Mouse (Mus musculus) monocyte, adult 59 days (primary cell): ENCODE measurements around the gene Ablim1. TPM values are rescaled to one million over a fixed set of nuclear protein-coding genes. Genes with fewer than 3 reads are reported as not detected.

ENCODE experiments used
- total RNA-seq, 2 experiments: library from RNA; stranded (reverse); gene quantifications; one replicate each; pipeline ENCODE4 v1.2.4; 2023

Ablim1 gene
- total RNA-seq = 1 to 10 TPM; 1.7 to 5.9 TPM

DNA sequence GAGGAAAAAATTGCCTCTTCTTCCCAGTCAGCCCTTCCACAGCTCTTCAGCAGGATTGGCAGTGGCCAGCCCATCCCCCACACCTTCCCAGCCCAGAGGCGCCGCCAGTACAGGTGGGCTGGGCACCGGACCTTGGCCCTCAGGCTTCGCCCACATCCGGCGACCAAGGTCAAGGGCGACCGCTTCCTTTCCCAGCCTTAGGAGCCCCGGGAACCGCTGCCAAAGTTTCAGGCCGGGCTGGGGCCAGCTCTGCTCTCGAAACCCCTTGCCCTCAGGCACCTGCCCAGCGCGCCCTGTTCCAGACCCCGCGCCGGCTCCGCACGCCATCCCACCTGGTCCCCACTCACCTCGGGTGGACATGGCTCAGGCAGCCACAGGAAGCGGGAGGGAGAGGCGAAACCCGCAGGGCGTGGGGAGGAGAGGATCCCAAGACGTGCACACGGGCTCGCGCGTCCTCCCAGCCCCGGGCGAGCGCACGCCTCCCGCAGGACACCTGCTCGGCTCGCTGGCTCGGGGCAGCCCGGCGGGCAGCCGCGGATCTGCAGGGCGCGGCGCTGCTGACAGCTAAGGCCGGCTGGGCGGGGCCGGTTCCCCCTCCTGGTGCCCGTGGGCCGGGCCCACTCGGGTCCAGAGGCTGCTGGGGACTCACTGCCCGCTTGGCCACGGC, at the start of gene Ablim1:
Ablim1 (minus strand) TSS at position 574 of the 667 bp plus-strand sequence.

DNA sequence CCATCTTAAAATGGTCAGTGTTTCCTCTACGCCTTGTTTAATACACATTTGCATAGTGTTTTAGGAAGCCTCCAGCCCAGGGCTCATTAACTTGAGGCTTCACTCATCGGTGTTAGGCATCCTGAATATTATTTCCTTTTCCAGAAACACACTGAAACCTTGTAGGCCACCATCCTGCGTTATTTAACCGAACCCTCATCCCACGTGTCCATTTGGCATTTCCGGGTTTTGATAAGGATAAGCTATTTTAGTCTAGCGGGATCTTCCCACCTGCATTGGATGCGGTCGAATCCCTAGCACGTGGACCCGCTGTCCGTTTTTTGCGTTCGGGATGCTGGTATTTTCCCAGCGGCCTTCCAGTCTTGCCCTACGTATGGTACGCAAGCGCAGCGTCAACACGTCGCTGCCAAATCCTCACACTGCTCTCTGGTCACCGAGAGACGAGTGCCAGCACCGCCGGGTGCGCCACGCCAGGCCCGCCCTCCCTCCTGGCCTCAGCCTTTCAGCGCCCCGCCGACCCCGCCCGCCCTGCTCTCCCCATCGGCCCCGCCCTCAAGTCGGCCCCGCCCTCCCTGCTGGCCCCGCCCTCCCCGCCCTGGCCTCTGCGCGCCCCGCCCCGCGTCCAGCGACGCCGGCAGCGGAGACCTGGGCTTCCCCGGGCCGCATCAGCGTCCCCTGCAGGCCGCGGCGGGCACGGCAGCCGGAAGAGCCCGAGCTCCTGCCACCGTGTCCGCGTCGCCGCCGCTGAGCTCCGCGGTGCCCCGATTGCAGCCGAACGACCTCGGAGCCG, 45.8 kb upstream of the Ablim1 start, which contains the start of gene Fam160b1:
Fam160b1 (plus strand) TSS at position 340 of the 790 bp plus-strand sequence.

DNA sequence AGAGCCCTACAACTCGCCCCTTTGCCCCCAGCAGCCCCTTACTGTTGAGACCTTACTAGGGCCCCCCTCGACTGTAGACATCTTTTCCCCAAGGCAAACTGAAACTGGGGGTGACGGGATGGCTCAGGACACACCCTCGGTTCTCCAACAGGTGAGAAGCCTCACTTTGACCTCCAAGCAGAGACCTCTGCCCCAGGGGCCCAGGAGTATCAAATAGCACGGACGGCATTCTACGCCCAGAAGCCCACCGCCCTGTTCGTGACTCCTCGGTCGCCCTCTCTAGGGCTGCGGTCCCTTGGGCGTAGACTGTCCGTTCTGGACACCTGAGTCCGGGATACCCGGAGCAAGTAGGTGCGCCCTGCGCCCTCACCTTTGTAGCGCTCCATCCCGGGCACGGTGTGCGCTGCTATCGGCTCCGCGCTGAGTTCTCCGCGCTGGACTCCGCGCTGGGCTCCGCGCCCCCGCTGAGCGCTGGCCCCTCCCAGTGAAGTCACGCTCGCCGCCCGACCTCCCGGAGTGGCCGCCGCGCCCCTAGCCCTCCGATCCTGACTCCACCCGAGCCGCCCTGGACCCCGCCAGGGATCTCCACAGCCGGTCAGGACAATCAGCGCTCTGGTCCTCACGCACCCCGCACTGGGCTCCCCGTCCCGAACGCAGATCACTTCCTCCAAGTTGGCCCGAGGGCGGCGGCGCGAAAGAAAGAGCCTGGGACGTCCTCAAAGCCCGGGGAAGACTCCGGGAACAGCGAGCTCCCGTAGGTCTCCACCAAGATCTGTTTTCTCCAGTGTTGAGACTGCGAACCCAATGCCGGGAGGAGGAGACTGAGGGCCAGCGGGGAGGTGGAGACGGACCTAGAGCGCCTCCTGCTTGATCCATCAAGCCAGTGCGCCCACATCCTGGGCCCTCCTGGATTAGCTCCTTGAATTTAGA, 306.7 kb downstream of the Ablim1 start, which contains the start of gene Afap1l2:
Afap1l2 (minus strand) TSS at position 448 of the 930 bp plus-strand sequence.

Other genes starting within 250 kb of the Ablim1 start
- gene Fam160b1, start 45.8 kb upstream of the Ablim1 start, total RNA-seq = 10 to 100 TPM; 22.5 to 25.7 TPM
- 1 to 10 TPM; 3.4 to 3.5 TPM for gene Trub1, start 138.0 kb upstream of the Ablim1 start, total RNA-seq